Mouse (Mus musculus): ENCODE measurements around the gene Cog6. TPM values are rescaled to one million over a fixed set of nuclear protein-coding genes. Genes with fewer than 3 reads are reported as not detected.
"Not testable (repeated sequence)": the region's sequence is repeated elsewhere in the genome, so short reads cannot be mapped to it uniquely, and the experiment has no call there.

Gene Cog6
- polyA plus RNA-seq, 1 experiment from 2014 or later = 39.9 TPM

DNA sequence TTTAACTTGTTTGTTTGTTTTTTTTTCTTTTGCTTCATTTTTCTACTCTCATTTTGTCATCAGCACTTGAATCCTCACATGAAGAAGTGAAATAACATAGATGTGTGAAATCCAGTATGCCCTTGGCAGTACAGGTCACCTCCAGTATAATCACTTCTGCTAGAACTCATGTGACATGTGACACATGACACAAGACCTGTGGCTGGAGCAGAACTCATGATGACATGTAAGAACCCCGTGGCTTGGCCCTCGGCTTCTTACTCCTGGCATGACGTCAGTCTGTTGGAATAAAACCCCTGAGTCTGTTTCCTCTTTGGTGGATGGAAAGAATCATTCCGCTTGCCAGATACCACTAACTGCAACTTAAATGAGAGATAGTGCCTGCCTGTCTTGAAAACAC lies 10.3 kb upstream of the Cog6 start:
- DNase-seq (ENCODE audit: low spot score) = no peak
- Histone ChIP-seq H3K4me3 (no peak overlapping the region), H3K4me1 (replicated peaks) (0 out of 2 replicates have a peak, but pooled peaks cover 6% of the 10 kb centered on the region), H3K27me3 (ENCODE audit: insufficient read depth, poor library complexity, severe bottlenecking) (peaks cover 2% of the 10 kb centered on the region), H3K36me3 (no peaks in the 10 kb centered on the region), H3K27ac (no peak overlapping the region), H3K9me3 (no peaks in the 10 kb centered on the region)
- WGBS = 82% methylated on average over 4 of the region's 4 CpGs

GRCm38 (mm10) chr3:53007411-53007810 lies 9.6 kb downstream of the Cog6 start:
- Histone ChIP-seq H3K4me1 (replicated peaks) (no peaks in the 10 kb centered on the region), H3K27me3 (ENCODE audit: insufficient read depth, poor library complexity, severe bottlenecking) (no peaks in the 10 kb centered on the region), H3K9me3 (no peaks in the 10 kb centered on the region), H3K27ac (no peak overlapping the region), H3K36me3 (peaks cover 77% of the 10 kb centered on the region), H3K4me3 (no peak overlapping the region)
- DNase-seq (ENCODE audit: low spot score) = no peak
- 90% methylated on average over 8 of the region's 8 CpGs for WGBS

DNA sequence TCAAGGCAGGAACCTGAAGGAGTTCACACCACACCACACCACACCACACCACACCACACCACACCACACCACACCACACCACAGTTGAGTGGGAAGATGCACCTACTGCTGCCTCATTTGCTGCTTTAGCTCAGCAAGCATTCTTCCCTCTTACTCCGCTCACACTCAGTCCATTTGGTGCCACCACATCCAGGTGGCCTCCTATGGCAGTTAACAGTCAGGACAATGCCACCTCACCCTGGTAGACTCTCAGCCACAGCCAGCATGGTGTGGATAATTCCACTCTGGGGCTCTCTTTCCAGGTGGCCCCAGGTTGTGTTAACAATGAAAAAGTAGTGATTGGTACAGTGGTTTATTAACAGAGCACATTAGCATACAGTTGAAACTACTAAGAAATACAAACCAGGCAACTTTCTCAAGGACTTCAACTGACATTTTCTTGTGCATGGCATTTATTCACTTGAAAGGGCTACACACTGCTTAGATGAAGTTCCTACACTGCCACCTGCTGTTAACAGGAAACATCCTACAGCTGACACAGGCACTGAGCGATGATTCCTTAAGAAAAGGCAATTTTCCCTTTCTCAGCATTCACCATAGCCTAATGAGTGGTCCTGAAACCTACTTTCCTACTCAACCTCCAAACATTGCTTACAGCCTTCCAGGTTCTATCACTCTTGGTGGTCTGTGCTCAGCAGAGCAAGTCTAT lies 12.5 kb downstream of the Cog6 start:
- Histone ChIP-seq H3K27me3 (ENCODE audit: insufficient read depth, poor library complexity, severe bottlenecking) (no peaks in the 10 kb centered on the region), H3K9me3 (no peaks in the 10 kb centered on the region), H3K4me1 (replicated peaks) (no peaks in the 10 kb centered on the region), H3K36me3 (peaks cover 79% of the 10 kb centered on the region), H3K27ac (no peak overlapping the region), H3K4me3 (no peak overlapping the region)
- DNase-seq (ENCODE audit: low spot score) = no peak
- WGBS = 74% methylated on average over 2 of the region's 2 CpGs

GRCm38 (mm10) chr3:53002076-53002475 lies 15.0 kb downstream of the Cog6 start:
- Histone ChIP-seq H3K36me3 (peaks cover 74% of the 10 kb centered on the region), H3K27me3 (ENCODE audit: insufficient read depth, poor library complexity, severe bottlenecking) (no peaks in the 10 kb centered on the region), H3K27ac (no peak overlapping the region), H3K4me1 (replicated peaks) (no peaks in the 10 kb centered on the region), H3K4me3 (no peak overlapping the region), H3K9me3 (no peaks in the 10 kb centered on the region)
- no peak for DNase-seq (ENCODE audit: low spot score)
- 77% methylated on average over 6 of the region's 6 CpGs for WGBS

- peaks cover 71% of the 10 kb centered on the region for H3K36me3 ChIP-seq
- no peaks in the 10 kb centered on the region for H3K4me1 ChIP-seq (replicated peaks)
- no peak overlapping the region for H3K27ac ChIP-seq
- H3K9me3 ChIP-seq = no peaks in the 10 kb centered on the region
- WGBS = 89% methylated on average over 3 of the region's 3 CpGs
- no peak overlapping the region for H3K4me3 ChIP-seq
- DNase-seq (ENCODE audit: low spot score) = no peak
- no peaks in the 10 kb centered on the region for H3K27me3 ChIP-seq (ENCODE audit: insufficient read depth, poor library complexity, severe bottlenecking)
Observed at GRCm38 (mm10) chr3:52999996-53000395, 17.0 kb downstream of the Cog6 start.

GRCm38 (mm10) chr3:52999016-52999744 lies 17.9 kb downstream of the Cog6 start:
- no peak for DNase-seq (ENCODE audit: low spot score)
- no peak overlapping the region for H3K4me3 ChIP-seq
- no peaks in the 10 kb centered on the region for H3K4me1 ChIP-seq (replicated peaks)
- no peaks in the 10 kb centered on the region for H3K9me3 ChIP-seq
- 85% methylated on average over 15 of the region's 15 CpGs for WGBS
- no peaks in the 10 kb centered on the region for H3K27me3 ChIP-seq (ENCODE audit: insufficient read depth, poor library complexity, severe bottlenecking)
- peaks cover 71% of the 10 kb centered on the region for H3K36me3 ChIP-seq
- H3K27ac ChIP-seq = no peak overlapping the region

DNA sequence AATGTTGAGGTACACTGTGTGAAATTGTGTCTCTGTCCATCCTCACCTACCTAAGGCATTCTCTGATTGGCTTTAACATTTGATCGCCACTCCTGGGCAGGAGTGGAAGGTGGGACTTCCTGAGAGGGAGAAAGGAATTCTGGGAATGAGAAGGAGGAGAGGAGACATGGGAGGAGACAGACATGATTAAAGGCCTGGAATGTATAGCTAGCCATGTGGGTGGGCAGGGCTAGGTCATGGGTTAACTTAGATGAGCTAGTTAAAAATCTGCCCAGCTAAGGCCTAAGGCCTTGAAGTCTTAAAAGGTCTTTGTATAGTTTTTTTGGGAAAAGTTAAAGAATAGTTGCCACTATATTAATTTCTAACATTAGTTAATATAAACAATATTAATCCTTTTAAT lies 19.7 kb downstream of the Cog6 start:
- H3K27ac ChIP-seq = no peak overlapping the region
- no peak overlapping the region for H3K4me3 ChIP-seq
- peaks cover 81% of the 10 kb centered on the region for H3K36me3 ChIP-seq
- WGBS = 82% methylated on average over 1 of the region's 1 CpGs
- H3K9me3 ChIP-seq = no peaks in the 10 kb centered on the region
- no peaks in the 10 kb centered on the region for H3K27me3 ChIP-seq (ENCODE audit: insufficient read depth, poor library complexity, severe bottlenecking)
- DNase-seq (ENCODE audit: low spot score) = no peak
- H3K4me1 ChIP-seq (replicated peaks) = no peaks in the 10 kb centered on the region

DNA sequence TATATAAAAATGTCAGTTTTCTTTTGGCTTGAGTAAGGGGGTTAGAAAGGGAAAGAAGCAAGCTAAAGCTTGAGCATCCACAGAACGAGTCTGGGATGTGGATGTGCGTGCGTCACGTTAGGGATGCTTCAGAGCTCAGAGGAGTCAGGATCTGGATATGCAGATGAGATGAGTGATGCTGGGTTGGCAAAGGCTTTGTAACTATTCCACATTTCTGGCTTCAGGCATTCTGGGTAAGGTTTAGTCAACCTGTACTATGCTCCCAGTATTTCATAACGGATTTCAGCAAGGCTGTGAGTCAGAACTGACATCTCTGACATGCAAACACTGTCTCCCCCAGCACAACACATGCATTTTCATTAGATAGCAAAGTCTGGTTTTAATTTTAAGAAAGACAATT lies 20.4 kb downstream of the Cog6 start:
- Histone ChIP-seq H3K36me3 (peaks cover 79% of the 10 kb centered on the region), H3K27me3 (ENCODE audit: insufficient read depth, poor library complexity, severe bottlenecking) (no peaks in the 10 kb centered on the region), H3K4me1 (replicated peaks) (no peaks in the 10 kb centered on the region), H3K9me3 (no peaks in the 10 kb centered on the region), H3K27ac (no peak overlapping the region), H3K4me3 (no peak overlapping the region)
- DNase-seq (ENCODE audit: low spot score) = no peak
- 91% methylated on average over 5 of the region's 5 CpGs for WGBS

GRCm38 (mm10) chr3:52994666-52995065 lies 22.4 kb downstream of the Cog6 start:
- 70% methylated on average over 5 of the region's 5 CpGs for WGBS
- DNase-seq (ENCODE audit: low spot score) = no peak
- no peaks in the 10 kb centered on the region for H3K27me3 ChIP-seq (ENCODE audit: insufficient read depth, poor library complexity, severe bottlenecking)
- no peak overlapping the region for H3K4me3 ChIP-seq
- H3K9me3 ChIP-seq = no peaks in the 10 kb centered on the region
- H3K36me3 ChIP-seq = peaks cover 75% of the 10 kb centered on the region
- no peak overlapping the region for H3K27ac ChIP-seq
- H3K4me1 ChIP-seq (replicated peaks) = no peaks in the 10 kb centered on the region

DNA sequence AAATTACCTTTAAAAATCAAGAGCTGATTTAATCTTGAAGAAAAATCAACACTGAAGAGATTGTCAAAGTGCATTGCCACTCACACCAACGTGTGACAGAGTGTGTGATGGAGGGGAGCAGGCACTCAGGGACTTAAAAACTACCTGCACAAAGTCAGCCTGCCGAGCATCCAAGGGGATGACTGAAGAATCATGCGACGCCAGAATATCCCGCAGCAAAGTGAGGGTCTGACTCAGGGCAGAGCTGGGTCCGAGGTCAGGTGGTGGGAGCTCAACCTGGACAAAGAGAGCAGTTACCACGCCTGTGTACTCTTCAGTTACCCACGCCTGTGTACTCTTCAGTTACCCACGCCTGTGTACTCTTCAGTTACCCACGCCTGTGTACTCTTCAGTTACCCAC lies 23.7 kb downstream of the Cog6 start:
- Histone ChIP-seq H3K9me3 (no peaks in the 10 kb centered on the region), H3K27ac (no peak overlapping the region), H3K4me1 (replicated peaks) (no peaks in the 10 kb centered on the region), H3K36me3 (peaks cover 77% of the 10 kb centered on the region), H3K4me3 (no peak overlapping the region), H3K27me3 (ENCODE audit: insufficient read depth, poor library complexity, severe bottlenecking) (no peaks in the 10 kb centered on the region)
- DNase-seq (ENCODE audit: low spot score) = no peak
- WGBS = 90% methylated on average over 10 of the region's 10 CpGs

GRCm38 (mm10) chr3:52990041-52990737 lies 26.8 kb downstream of the Cog6 start:
- no peaks in the 10 kb centered on the region for H3K4me1 ChIP-seq (replicated peaks)

DNA sequence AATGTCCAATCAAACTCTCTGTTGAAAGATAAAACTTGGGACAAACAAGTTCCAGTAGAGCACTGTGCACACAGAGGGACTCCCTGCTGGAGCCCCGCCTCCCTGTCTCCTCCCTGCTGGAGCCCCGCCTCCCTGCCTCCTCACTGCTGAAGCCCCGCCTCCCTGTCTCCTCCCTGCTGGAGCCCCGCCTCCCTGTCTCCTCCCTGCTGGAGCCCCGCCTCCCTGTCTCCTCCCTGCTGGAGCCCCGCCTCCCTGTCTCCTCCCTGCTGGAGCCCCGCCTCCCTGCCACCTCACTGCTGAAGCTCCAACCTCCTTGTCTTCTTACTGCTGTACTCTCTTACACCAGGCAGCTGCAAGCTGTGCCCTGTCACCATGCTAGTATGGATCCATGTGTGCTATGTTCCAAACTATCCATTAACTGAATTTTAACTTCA lies 31.5 kb downstream of the Cog6 start:
- not testable (repeated sequence) for H3K4me1 ChIP-seq (replicated peaks); H3K4me3 ChIP-seq; H3K27me3 ChIP-seq (ENCODE audit: insufficient read depth, poor library complexity, severe bottlenecking); H3K9me3 ChIP-seq; H3K27ac ChIP-seq
- peaks cover 72% of the 10 kb centered on the region for H3K36me3 ChIP-seq
- 35% methylated on average over 7 of the region's 7 CpGs for WGBS
- peak; percentile 18 for DNase-seq (ENCODE audit: low spot score)

More at GRCm38 (mm10) chr3:52990041-52990737, 26.8 kb downstream of the Cog6 start:
- no peak overlapping the region for H3K4me3 ChIP-seq
- DNase-seq (ENCODE audit: low spot score) = no peak
- H3K9me3 ChIP-seq = no peaks in the 10 kb centered on the region
- 71% methylated on average over 18 of the region's 18 CpGs for WGBS
- peaks cover 80% of the 10 kb centered on the region for H3K36me3 ChIP-seq
- no peaks in the 10 kb centered on the region for H3K27me3 ChIP-seq (ENCODE audit: insufficient read depth, poor library complexity, severe bottlenecking)
- H3K27ac ChIP-seq = no peak overlapping the region

DNA sequence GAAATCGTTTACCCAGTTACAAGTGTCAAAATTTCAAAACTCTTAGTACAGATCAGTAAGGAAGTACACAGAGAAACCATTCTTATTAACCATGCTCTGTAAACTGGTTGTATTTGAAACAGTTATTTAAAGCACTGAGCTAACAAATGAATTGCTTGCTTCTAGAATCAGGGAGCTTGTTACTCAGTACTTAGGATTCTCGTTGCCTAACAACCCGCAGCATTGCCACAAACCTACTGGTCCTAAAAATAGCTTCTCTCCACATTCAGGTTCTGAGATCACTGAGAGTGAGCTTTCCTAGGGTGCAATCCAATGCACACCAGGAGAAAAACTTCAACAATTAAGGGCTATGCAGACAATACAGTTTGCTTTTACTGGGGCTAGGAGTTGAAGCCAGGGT lies 33.3 kb downstream of the Cog6 start:
- no peak overlapping the region for H3K4me3 ChIP-seq
- WGBS = 93% methylated on average over 3 of the region's 3 CpGs
- peaks cover 57% of the 10 kb centered on the region for H3K36me3 ChIP-seq
- no peak for DNase-seq (ENCODE audit: low spot score)
- H3K9me3 ChIP-seq = no peaks in the 10 kb centered on the region
- no peaks in the 10 kb centered on the region for H3K4me1 ChIP-seq (replicated peaks)
- no peak overlapping the region for H3K27ac ChIP-seq
- no peaks in the 10 kb centered on the region for H3K27me3 ChIP-seq (ENCODE audit: insufficient read depth, poor library complexity, severe bottlenecking)

Data from hindbrain, embryonic 10.5 days (tissue).